In the genomic region with DNA sequence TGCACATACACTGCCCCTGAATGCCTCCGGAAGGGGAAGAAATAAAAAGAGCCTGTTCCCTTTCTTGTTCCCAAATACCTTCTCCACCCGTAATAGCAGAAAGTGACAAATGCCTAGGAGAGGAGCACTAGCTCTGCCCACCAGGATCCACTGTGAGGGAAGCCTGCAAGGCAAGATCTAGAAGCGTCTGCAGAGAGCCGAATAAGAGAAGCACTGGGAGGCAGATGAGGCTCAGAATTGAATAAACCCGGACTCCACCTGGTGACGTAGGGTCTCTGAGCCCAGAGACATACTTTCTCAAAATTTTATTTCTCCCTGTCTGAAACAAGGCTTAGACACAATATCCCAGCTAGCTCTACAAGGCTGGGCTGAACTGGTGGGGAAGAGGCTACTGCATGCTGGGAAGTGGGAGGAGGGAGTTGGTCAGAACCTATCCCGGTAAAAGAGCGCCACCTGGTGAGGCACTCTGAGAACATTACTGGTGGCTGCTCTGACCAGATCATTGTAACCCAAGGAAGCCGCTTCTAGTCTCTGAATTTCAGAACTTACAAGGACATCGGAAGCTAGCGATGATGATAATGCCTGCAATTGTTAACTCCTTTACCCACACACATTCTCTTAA, we compare ENCODE assay signal across 7 mouse cellular contexts. TPM values are rescaled to one million over a fixed set of nuclear protein-coding genes. Genes with fewer than 3 reads are reported as not detected.
DNase-seq lines count a peak whose midpoint lies in the region; ATAC-seq lines count a peak whose summit lies in the region.

No protein-coding gene starts in this region.

- 35% methylated on average over 11 of the region's 11 CpGs for WGBS in embryonic facial prominence, embryonic 11.5 days
- 43% methylated on average over 11 of the region's 11 CpGs for WGBS in limb, embryonic 10.5 days
- WGBS in midbrain, embryonic 13.5 days: 33% methylated on average over 11 of the region's 11 CpGs

- no peaks in the 10 kb centered on the region for H3K4me1 ChIP-seq in embryonic facial prominence, embryonic 11.5 days (ENCODE audit: control insufficient read depth, insufficient read depth, low read length)
- H3K4me1 ChIP-seq in limb, embryonic 10.5 days: no peaks in the 10 kb centered on the region
- peaks cover 11% of the 10 kb centered on the region for H3K4me1 ChIP-seq in midbrain, embryonic 13.5 days (replicated peaks)

- DNase-seq in adrenal gland, postnatal 25 days: peak; percentile 87
- DNase-seq in embryonic facial prominence, embryonic 11.5 days (ENCODE audit: low spot score): peak; percentile 95
- peak; percentile 87 to 92 for DNase-seq in heart, adult 18-20 months
- peak; percentile 84 for DNase-seq in kidney, adult 18-20 months
- peak; percentile 85 for DNase-seq in limb, embryonic 10.5 days (ENCODE audit: low spot score)
- peak; percentile 22 for DNase-seq in spleen, adult 12 weeks (ENCODE audit: low spot score)

- H3K9ac ChIP-seq in embryonic facial prominence, embryonic 11.5 days (replicated peaks; ENCODE audit: low read length): no peak overlapping the region
- peak overlapping the region; percentile 39 for H3K9ac ChIP-seq in midbrain, embryonic 13.5 days (replicated peaks)

- no peaks in the 10 kb centered on the region for H3K36me3 ChIP-seq in embryonic facial prominence, embryonic 11.5 days (replicated peaks; ENCODE audit: control insufficient read depth, insufficient read depth, low read depth, low read length)
- H3K36me3 ChIP-seq in limb, embryonic 10.5 days: no peaks in the 10 kb centered on the region
- H3K36me3 ChIP-seq in midbrain, embryonic 13.5 days: no peaks in the 10 kb centered on the region

- H3K4me2 ChIP-seq in embryonic facial prominence, embryonic 11.5 days (ENCODE audit: low read depth, low read length): no peak overlapping the region
- H3K4me2 ChIP-seq in midbrain, embryonic 13.5 days (replicated peaks): peak overlapping the region; percentile 29; the same call in 1 of the 2 replicates

- no peak overlapping the region for H3K4me3 ChIP-seq in embryonic facial prominence, embryonic 11.5 days (ENCODE audit: low read depth, low read length)
- H3K4me3 ChIP-seq in limb, embryonic 10.5 days: no peak overlapping the region
- no peak overlapping the region for H3K4me3 ChIP-seq in midbrain, embryonic 13.5 days (replicated peaks)

- no peaks in the 10 kb centered on the region for H3K9me3 ChIP-seq in embryonic facial prominence, embryonic 11.5 days (replicated peaks; ENCODE audit: control insufficient read depth, low read length)
- no peaks in the 10 kb centered on the region for H3K9me3 ChIP-seq in limb, embryonic 10.5 days (replicated peaks)
- H3K9me3 ChIP-seq in midbrain, embryonic 13.5 days: 0 out of 2 replicates have a peak, but pooled peaks cover 3% of the 10 kb centered on the region

- no peak overlapping the region for H3K27ac ChIP-seq in embryonic facial prominence, embryonic 11.5 days (replicated peaks; ENCODE audit: low read depth, low read length)
- peak overlapping the region; percentile 47; the same call in 1 of the 2 replicates for H3K27ac ChIP-seq in limb, embryonic 10.5 days
- no peak overlapping the region; the same call in 1 of the 2 replicates for H3K27ac ChIP-seq in midbrain, embryonic 13.5 days

- H3K27me3 ChIP-seq in embryonic facial prominence, embryonic 11.5 days (ENCODE audit: control insufficient read depth, insufficient read depth, low read length): no peaks in the 10 kb centered on the region
- H3K27me3 ChIP-seq in limb, embryonic 10.5 days (ENCODE audit: low read depth, poor library complexity, severe bottlenecking): no peaks in the 10 kb centered on the region
- no peaks in the 10 kb centered on the region for H3K27me3 ChIP-seq in midbrain, embryonic 13.5 days

- ATAC-seq in embryonic facial prominence, embryonic 11.5 days (replicated peaks; ENCODE audit: insufficient number of reproducible peaks, low FRiP score, low TSS enrichment, low read depth): peak; percentile 86
- ATAC-seq in midbrain, embryonic 13.5 days: peak; percentile 91

RNA-seq across cellular contexts. Expression of a gene that starts 45.2 kb away (rescaled TPM):
- 39.1 and 48.1 TPM in 2 replicates for total RNA-seq in adrenal gland, postnatal 25 days (2021)
- polyA plus RNA-seq in embryonic facial prominence, embryonic 11.5 days (2014; fragmentation: Nextera tagmentation; extraction: Ambion mirVana): 51.6 and 52.4 TPM in 2 replicates
- total RNA-seq in heart, adult 18-20 months (2021): 10 to 100 TPM; 19.8 to 22.5 TPM
- polyA plus RNA-seq in limb, embryonic 10.5 days (2016; fragmentation: Nextera tagmentation; extraction: Ambion mirVana): 59.5 and 66.5 TPM in 2 replicates
- polyA plus RNA-seq in midbrain, embryonic 13.5 days (2015; fragmentation: Nextera tagmentation; extraction: Ambion mirVana): 57.0 and 59.0 TPM in 2 replicates

RNA-seq across cellular contexts. Expression of a gene that starts 53.7 kb away (rescaled TPM):
- 22.0 and 25.1 TPM in 2 replicates for total RNA-seq in adrenal gland, postnatal 25 days (2021)
- 11.0 TPM in 2 replicates for polyA plus RNA-seq in embryonic facial prominence, embryonic 11.5 days (2014; fragmentation: Nextera tagmentation; extraction: Ambion mirVana)
- total RNA-seq in heart, adult 18-20 months (2021): 1 to 10 TPM in 1 of 2 experiments, under 1 TPM in 1; 0.69 to 1.1 TPM
- 2.1 and 3.8 TPM in 2 replicates for polyA plus RNA-seq in limb, embryonic 10.5 days (2016; fragmentation: Nextera tagmentation; extraction: Ambion mirVana)
- polyA plus RNA-seq in midbrain, embryonic 13.5 days (2015; fragmentation: Nextera tagmentation; extraction: Ambion mirVana): 49.8 and 53.5 TPM in 2 replicates

Comparison
In these comparisons a context has a peak if more than half of its experiments do, and no peak if none do; other contexts are left out.
1. DNase-seq: peak in every context shown above with its lines; median percentile 95 in embryonic facial prominence, embryonic 11.5 days; 90 in heart, adult 18-20 months; 87 in adrenal gland, postnatal 25 days; 85 in limb, embryonic 10.5 days; 84 in kidney, adult 18-20 months; 22 in spleen, adult 12 weeks.